Mouse (Mus musculus) megakaryocyte-erythroid progenitor cell, adult 5-6 weeks (primary cell): Measurements from ENCODE around the gene Gm37240. TPM values are rescaled to one million over a fixed set of nuclear protein-coding genes. Genes with fewer than 3 reads are reported as not detected.

Source experiments
- ATAC-seq: replicated peaks from 2 replicates; pipeline ENCODE4 v1.8.0; 2016; ENCODE audit warnings: mild to moderate bottlenecking, inconsistent platforms; ENCODE audit not compliant: severe bottlenecking, poor library complexity, low FRiP score, low TSS enrichment
- total RNA-seq, 2 experiments: library from RNA; stranded (forward) in 1 of 2; stranded (reverse) in 1 of 2; fragments of 200-1000, 215-1000 nt in 1 of 2; fragments of >200 nt in 1 of 2; fragmentation: Nextera tagmentation in 1 of 2; gene quantifications; 2 replicates each; pipeline ENCODE4 v1.2.3; 2014 to 2017

Gm37240 gene
- total RNA-seq, 2 experiments from 2014 or later = not detected

GRCm38 (mm10) chr3:85659681-85660080 is 227.6 kb downstream of the Gm37240 start:
- ATAC-seq = no peak

DNA sequence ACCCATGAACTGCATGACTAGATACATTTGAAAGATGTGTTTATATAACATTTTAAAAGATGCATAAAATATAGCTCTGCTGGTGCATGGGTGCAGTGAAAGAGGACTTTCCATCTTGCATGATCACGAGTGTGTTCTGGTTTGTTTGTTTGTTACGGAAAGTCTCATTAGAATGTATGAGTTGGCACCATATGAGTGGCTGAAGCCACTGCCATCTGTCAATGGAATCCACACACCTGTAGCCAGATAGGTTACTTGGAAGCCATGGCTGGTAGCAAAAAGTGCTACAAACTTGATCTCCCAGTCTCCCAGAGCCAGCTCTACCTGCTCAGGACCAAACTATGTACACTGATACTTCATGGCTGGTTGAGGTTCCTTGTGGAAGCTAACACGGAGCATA is 231.8 kb downstream of the Gm37240 start:
- ATAC-seq = no peak

- ATAC-seq = peak; percentile 43; the same call in 1 of the 2 replicates
Observed at GRCm38 (mm10) chr3:85652727-85653665, 234.3 kb downstream of the Gm37240 start.

DNA sequence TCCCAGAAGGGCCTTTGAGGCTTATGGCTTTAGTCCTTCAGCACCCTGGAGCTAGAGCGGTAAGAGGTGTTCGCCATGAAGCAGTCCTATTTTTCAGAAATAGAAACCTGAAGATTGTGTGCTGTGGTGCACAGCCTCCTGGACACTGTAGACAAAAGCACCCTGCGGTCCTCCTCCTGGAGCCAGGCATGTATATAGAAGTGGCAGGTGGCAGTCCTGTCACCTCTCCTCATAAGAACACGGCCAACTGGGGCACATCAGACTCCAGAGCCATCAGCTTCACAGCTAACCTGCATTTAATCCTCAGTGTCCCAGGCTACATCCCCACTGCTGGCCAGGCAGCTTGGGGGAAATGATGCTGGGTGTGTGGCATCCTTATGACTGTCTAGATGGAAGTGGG is 238.1 kb downstream of the Gm37240 start:
- ATAC-seq = no peak

DNA sequence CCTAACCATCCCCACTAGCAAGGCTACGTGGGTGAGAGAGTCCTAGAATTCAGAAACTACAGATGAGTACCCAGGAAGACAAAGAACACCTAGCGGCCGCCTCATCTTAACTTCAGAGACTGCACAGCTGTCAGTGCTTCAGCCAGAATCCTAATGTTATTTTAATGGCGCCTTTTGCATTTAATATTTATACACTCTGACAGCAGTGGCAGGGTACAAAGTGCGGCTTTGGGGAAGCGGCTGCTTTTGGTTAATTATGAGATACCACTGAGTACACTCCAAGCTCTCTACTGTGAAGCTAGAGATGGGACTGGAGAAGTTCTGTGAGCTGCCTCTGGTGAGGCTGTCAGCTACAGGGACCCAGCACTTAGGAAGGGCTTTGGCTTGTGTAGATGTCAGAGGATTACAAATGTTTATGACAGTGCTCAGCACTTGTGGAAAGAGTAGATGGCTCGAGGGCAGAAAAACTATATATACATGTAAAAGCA is 241.8 kb downstream of the Gm37240 start:
- ATAC-seq = no peak

DNA sequence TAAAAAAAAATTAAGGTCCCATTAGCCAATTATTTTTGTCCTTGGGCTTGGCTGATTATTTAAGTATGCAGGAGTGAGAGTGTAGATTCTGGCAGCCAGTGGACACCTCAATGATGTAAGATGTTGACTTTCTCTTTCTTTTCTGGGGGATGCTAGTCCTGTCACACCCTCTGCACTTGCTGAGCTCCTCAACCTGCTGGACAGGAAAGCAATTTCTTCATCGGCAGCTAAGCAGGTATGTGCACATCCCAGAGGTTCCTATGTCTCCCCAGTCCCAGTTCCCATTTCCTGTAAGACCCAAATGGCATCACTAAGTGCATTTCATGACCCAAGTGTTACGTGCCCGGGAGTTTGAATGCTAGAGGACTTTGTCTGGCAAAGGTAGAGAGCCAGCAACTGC is 242.5 kb downstream of the Gm37240 start:
- ATAC-seq = no peak

DNA sequence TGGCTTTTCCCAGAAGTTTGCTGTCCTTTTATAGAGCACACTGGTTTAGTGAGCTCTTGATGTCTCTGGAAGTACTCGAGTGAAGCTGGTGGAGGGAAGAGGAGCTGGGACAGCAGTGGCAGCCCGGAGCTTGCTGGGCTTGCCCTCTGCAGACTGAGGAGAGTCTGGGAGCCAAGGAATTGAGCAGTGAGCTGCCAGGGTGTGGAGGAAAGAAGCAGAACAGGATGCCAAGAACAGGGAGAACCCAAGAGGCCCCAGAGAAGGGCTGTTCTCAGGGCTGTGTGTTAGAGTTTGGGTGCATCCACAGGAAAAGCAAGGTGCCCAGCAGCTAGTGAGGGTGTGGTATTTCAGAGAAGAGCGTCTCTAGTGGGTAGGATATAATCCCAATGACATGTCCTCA is 245.6 kb downstream of the Gm37240 start:
- no peak for ATAC-seq

GRCm38 (mm10) chr3:85636716-85637447 is 250.4 kb downstream of the Gm37240 start:
- no peak for ATAC-seq

DNA sequence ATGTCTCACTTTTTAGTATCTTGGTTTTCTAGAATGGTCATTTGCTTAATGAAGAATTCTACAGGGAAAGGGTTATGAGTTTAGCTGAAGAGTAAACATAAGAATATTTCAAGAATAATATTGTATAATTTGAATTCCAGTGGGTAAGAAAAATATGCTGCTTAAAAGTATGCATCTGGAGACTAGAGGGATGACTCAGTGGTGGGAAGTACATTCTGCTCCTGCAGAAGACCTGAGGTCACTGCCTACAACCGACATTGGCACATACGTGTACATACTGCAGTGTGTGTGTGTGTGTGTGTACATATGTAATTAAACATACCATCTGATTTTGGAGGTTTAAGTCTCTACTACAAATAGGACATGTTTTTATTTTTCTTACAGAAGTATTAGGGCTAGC is 251.7 kb downstream of the Gm37240 start:
- ATAC-seq = no peak

GRCm38 (mm10) chr3:85635126-85635419 is 252.2 kb downstream of the Gm37240 start:
- ATAC-seq = no peak

GRCm38 (mm10) chr3:85634389-85635125 is 252.8 kb downstream of the Gm37240 start:
- no peak for ATAC-seq

- ATAC-seq = no peak
Observed at GRCm38 (mm10) chr3:85633733-85634132, 253.6 kb downstream of the Gm37240 start.

DNA sequence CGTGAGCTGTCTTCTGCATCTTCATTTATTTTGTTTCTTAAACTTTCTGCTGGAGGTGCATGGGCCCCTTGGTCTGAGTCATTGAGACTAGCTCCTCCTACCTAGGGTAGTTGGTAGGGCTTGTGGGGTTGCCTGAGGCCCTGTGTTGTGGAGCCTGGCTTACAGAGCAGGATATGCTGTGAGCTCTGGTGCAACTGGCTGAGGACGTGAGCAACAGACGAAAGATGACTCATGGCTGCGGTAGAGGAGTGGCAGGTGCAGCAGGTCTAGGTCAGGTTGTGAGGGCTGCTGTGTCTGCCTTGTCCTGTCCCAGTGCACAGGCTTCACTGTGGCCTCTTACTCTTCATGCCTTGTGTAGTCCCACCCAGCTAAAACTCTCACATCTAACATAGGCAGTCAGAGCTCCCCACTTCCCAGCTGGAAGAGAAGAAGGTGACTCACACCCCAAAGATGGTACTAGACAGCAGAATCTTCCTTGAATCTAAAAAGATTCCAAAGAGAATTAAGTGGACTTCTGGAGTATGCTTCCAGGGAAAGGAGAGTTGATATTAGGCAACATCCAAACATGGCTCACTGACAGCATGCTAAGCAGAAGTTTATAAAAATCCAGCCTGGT is 257.3 kb downstream of the Gm37240 start:
- no peak for ATAC-seq

DNA sequence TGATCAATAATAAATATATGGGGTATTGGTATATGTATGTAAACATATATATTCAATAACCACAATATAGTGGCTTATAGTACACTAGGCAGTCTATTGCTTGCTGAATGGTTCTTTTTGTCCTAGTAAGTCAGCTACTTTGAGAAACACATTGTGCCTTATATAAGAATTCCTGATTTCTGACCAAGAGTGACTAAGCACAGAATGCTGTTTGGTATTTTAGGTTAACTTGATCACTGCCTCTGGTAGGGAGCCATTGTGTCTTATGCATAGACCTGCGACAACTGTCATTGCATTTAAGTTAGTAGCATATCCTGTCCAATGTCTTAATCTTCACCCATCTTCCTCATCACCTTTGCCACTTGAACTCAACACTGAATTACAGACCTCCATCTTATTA is 267.6 kb downstream of the Gm37240 start:
- no peak for ATAC-seq

GRCm38 (mm10) chr3:85619345-85619744 is 268.0 kb downstream of the Gm37240 start:
- ATAC-seq = no peak

GRCm38 (mm10) chr3:85618885-85619284 is 268.4 kb downstream of the Gm37240 start:
- ATAC-seq = no peak

DNA sequence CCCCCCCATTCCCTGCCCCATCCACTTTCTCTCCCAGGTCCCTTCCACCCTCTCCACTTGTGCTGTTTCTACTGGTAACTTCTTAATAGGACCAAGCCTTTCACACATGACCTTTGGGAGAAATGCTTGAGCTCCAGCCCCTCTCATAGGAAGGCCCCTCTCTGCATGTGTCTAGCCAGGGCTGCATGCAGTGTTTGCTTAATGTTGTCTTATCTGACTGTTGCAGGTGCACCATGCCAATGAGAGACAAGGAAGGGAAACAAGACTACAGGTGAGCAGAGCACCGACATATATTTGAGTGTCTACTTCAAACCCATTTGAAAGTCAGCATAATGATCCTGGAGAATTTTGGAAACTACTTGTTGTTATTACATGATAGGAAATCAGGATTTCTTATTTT is 270.9 kb downstream of the Gm37240 start:
- ATAC-seq = no peak

DNA sequence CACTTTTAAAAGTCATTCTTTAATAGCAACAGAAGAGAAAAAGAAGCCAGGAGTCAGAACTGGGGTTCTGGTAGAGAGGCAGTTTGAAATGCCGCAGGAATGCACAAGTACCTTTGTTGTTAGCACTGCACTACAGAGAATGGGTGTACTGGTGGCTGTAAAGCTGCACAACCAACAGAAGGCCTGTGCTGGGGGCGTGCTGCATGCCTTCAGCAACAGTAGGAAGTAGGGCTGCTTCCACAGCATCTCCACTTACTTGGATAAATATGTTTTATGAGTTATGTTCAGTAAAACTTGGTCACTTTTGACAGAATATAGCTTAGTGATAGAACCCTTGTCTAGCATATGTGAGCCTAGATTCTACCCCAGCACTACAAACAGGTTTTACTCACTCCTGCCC is 279.6 kb downstream of the Gm37240 start:
- no peak for ATAC-seq

DNA sequence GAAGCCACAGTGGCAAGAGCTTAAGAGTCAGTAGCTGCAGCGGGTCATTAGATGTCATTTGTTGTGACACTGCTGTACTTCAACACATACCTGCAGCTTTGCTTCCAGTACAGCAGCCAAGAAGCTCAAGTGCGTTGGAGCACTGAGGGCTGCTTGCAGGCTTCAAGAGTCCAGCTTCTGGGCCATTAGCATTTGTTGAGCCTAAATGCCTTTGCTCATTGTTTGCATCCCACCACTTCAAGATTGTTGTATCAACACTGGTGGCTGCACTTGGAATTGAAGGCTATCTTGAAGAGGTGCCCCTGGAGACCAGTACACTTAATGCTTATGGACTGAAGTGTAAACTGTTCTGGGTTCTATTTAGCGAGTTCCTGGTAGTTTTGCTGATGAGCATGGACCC is 280.4 kb downstream of the Gm37240 start:
- ATAC-seq = no peak

GRCm38 (mm10) chr3:85603811-85604210 is 283.5 kb downstream of the Gm37240 start:
- no peak for ATAC-seq
